Mouse (Mus musculus) layer of hippocampus, adult 11-12 months (tissue): ENCODE data around the gene Spsb1.

Source experiments
- DNase-seq: peaks from one replicate; pipeline ENCODE4 v3.0.0; 2022; ENCODE audit warnings: low spot score

Gene Spsb1

DNA sequence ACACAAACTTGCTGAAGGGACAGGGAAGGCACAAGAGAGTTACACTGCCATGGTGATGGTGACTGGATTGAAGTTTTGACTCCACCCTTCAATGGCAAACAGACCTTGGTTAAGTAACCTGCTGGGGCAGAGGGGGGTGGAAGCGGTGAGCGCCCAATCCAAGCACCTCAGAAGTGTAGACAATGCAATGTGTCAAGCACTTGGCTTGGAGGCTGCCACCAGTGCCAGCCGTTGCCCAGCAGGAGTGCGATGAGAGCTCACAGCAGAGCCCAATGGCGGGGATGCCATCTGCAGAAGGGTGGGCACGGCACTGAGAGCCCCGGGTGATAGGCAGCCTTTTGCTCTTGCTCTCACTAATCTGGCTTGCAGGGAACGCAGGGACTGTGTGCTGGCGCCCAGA lies 2.6 kb downstream of the Spsb1 start:
- DNase-seq, result no peak

DNA sequence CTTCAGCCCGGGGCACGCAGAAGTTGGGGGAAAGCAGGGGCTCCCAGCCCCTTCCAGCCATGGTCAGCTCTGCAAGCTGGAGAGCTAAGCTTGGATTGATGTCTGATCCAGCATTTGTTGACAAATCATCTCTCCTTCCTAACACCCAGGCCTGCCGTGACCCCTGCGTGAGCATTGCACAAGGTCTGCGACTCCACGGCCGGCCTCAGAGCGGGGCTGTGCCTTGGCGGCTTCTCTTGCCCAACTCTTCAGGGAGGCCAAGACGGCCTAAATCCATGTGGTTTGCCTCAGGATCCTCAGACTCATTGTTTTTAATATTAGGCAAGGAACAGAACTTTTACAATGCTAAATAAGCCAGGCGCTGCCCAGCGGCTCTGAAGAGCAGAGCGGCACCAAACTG lies 3.6 kb downstream of the Spsb1 start:
- no peak for DNase-seq

DNA sequence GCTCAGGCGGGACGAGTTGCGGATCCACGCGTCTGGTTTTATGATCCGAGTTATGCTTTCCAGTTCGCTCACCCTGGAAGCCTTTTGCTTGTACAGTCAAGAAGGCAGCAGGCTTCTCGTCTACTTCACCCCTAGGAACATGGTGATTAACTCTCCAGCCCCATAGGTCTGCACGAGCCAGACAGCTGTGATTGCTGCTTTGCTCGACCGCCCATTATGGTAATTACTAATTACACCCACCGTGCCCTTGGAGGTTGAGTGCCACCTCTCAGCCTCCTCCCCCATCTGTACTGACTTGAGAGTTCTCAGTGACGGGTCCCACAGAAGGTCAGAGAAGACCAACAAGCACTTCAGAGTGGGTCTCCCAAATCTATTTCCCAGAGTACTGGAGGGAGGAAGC lies 5.2 kb downstream of the Spsb1 start:
- DNase-seq, result no peak

- no peak for DNase-seq
These were observed 6.7 kb downstream of the Spsb1 start for GRCm38 (mm10) chr4:149948119-149948518.

GRCm38 (mm10) chr4:149947396-149947795 lies 7.4 kb downstream of the Spsb1 start:
- no peak for DNase-seq

DNA sequence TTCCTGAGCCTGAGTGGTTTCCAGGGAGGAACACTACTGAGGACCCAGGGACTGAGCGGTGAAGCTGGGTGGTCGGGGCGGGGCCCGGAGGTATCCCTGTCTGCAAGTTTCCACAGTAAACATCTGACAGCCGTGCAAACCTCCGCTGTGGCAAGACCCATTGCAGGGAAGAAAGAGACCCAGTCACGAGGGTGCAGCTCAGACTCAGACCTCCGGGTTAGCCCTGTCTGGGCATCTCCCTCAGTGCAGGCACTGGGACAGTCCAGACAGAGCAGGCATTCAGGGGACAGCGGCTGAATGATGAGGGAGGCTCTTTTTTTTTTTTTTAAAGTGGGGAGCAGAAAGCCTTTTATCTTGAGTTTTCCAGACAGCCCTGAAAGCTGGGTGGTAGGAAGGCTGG lies 9.6 kb downstream of the Spsb1 start:
- DNase-seq, result no peak

- DNase-seq, result no peak
These were observed 10.6 kb downstream of the Spsb1 start for GRCm38 (mm10) chr4:149944214-149944613.

DNA sequence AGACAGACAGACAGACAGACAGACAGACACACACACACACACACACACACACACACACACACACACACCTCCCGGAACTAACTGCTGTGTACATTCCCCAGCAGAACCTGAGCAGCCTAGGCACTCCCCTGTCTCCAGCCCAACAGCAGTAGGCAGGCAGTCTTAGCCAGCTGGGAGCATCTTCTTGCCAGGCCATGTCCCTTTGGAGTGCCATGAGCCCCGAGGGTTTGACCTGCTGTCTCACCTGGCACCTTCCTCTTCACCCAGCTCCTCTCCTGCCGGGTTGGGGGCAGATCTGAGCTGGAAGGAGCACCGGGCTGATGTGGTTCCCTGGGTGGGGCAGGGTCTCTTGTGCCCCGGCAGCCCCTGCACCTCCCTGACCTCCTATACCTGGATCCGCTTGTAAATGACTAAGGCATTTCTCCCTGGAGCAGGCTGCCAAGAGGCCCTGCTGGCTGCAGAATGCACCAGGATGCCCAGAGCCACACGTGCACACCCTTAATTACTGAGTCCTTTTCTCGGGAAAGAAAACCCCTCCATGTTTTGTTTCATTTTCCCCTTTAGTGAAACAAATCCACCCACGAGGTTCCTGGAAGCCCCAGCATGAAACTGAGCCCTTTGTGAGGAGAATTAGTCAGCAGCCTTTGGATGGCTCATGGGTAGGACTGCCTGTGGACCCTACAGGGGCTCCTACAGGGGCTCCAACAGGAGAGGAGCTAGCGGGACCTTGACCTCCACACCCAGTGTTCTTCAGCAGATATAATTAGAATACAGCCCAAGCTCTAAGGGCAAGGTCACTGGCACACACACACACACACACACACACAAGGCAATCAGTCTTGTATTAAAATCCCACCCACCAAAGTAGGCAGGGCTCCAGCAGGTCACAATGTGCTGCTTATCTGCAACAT lies 11.8 kb downstream of the Spsb1 start:
- DNase-seq, result no peak

GRCm38 (mm10) chr4:149941067-149941755 lies 13.6 kb downstream of the Spsb1 start:
- no peak for DNase-seq

DNA sequence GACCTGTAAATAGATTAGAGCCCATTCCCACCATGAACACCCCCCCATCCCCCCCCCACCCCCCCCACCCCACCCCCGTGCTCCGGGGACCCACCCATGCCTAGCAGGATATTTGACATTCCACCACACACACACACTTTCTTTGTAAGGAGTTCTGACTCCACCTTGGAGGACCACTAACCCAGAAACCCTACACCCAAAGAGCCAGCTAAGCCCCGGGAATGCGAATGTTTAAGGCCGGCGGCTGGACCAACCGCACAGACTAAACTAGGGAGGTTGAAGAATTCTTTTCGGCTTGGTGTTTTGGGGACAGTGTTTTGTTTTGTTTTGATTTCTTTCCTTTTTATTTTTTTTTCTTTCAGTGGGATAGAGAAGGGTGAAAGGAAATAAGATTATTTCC lies 16.1 kb downstream of the Spsb1 start:
- no peak for DNase-seq

DNA sequence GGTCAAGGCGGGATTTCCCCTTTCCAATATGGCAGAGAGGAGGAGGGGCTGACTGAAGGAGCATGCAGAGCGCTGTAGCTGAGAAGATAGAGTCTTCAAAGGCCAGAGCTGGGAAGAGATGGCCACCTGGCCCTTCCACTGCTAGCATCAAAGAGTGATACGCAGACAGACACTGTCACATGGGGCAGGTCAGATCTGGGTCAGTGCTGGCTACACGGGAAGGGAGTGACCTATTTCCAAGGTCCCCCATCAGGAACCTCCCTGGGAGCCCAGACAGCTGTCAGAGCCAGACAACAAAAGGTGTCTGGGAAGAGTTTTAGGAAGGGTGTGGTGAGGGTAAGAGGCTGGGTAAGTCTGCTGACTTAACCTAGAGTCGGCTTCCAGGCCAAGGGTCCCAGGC lies 17.9 kb downstream of the Spsb1 start:
- DNase-seq, result no peak

DNA sequence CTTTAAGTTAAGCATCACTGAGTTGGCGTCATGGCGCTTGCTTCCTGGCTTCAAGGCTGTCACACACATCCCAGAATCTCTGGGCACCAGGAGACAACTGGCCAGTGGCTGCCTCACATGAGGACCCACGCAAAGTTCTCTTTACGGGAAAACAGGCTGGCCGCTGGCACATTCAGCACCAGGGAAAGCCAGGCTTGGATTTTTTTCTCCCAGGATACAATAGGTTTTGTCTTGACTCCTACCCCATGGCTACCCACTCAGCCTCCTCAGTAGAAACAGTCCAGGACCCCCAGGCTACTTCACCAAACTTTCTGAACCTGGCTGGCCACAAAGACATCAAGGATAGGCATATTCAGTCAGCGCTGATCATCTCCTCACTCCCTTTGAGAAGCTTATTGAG lies 19.4 kb downstream of the Spsb1 start:
- no peak for DNase-seq

DNA sequence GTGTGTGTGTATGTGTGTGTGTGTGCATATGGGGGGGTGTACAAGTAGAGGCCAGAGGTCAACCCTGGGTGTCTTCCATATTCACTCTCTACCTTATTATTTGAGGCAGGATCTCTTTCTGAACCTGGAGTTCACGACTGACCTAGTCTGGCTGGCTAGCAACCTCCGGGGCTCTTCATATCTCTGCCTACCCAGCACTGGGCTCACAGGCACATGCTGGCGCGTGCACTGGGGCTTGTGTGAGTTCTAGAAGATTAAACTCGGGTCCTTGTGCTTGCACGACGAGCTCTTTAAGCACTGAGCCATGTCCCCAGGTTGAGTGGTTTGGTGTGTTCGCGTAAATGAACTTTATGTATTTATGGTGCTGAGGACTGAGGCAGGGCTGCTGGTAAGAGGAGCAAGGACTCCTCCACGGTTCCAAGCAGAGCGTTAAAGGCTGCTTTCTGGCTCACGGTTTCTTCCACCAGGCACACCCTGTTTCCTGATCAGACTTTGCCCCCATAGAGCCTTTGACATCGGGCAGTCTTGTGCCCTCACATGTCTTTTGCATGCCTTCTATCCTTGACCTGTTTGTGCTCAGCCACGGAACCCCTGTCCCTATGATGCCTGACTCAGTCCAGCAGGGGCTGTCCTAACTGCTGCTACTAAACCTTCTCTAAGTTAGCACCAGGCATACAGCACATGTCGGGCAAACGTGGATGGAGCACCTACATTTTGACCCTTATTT lies 21.2 kb downstream of the Spsb1 start:
- no peak for DNase-seq

GRCm38 (mm10) chr4:149933025-149933424 lies 21.8 kb downstream of the Spsb1 start:
- no peak for DNase-seq

GRCm38 (mm10) chr4:149932108-149932815 lies 22.6 kb downstream of the Spsb1 start:
- no peak for DNase-seq

- no peak for DNase-seq
These were observed 24.1 kb downstream of the Spsb1 start for GRCm38 (mm10) chr4:149930755-149931154.

GRCm38 (mm10) chr4:149923014-149923413 lies 31.8 kb downstream of the Spsb1 start:
- no peak for DNase-seq

DNA sequence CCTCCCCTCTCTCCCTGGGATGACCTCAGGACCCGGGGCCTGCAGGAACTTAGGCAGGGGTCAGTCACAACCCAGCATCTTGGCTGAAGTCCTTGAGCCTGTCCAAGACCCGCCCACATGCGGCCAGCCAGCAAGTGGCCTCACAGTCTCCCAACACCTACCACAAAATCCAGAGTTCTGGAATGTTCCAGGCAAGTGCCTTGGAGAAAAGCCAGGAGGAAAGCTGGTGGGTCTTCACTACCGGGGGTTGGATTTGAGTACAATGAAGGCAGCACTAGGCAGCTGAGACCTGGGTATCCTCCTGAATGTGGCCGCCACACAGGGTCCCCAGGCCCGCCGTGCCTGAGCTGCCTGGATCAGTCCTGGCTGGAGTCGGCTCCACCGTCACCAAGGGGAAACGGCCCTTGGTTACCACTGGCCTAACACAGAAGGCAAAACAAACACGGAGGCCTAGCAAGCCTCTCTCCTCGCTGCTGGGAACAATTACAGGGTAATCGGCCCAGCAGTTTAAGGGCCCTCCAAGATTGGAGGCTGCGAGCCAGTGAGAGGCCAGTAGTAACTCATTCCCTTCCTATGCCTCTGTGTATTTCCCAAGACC lies 32.6 kb downstream of the Spsb1 start:
- peak; percentile 43 for DNase-seq

- peak; percentile 45 for DNase-seq
These were observed 34.0 kb downstream of the Spsb1 start for GRCm38 (mm10) chr4:149920886-149921285.

GRCm38 (mm10) chr4:149918455-149919070 lies 36.3 kb downstream of the Spsb1 start:
- DNase-seq, result peak; percentile 55

DNA sequence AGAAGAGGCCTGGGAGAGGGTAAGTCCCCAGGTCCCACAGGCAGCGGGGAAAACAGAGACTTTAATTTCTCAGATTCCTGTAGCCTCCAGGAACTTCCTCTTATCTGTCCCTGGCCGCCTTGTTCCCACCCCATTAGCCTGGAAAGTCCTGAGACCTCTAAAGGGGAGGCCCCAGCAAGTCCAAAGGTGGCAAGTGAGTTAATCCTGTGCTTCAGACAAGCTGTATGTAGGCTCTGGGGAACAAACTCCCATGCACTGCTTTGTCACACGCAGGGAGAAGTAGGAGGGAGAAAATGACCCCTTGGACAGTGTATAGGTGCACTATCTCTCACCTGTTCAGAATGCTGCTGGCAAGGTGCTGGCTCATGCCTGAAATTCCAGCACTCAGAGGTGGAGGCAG lies 38.0 kb downstream of the Spsb1 start:
- no peak for DNase-seq
